In genomic region chr14:45048128-45048527, GRCm38 (mm10) we compare ENCODE assay signal across 21 mouse cellular contexts.
"Had no signal": no experiment of that assay in that cellular context is flagged by ENCODE, and none has a peak within 500 bp of the region (broad histone marks: within the 10 kb centered on the region; RNA-seq: fewer than 3 reads in every experiment).

No protein-coding gene starts in this region.

- H3K36me3 ChIP-seq: heart, embryonic 10.5 days; heart, embryonic 12.5 days; hindbrain, embryonic 13.5 days; hindbrain, embryonic 15.5 days; limb, embryonic 13.5 days; limb, embryonic 15.5 days; liver, embryonic 13.5 days; liver, embryonic 15.5 days had no signal

- ATAC-seq: hindbrain, postnatal 0 days; intestine, embryonic 16.5 days had no signal

- H3K4me2 ChIP-seq: heart, embryonic 12.5 days; hindbrain, embryonic 13.5 days; hindbrain, embryonic 15.5 days; limb, embryonic 13.5 days; limb, embryonic 15.5 days; liver, embryonic 13.5 days; liver, embryonic 15.5 days had no signal

- H3K27ac ChIP-seq: heart, embryonic 10.5 days; hindbrain, embryonic 13.5 days; hindbrain, embryonic 15.5 days; hindbrain, postnatal 0 days; layer of hippocampus, adult 2 months; limb, embryonic 13.5 days; limb, embryonic 15.5 days; liver, embryonic 13.5 days; liver, embryonic 15.5 days had no signal

- H3K9me3 ChIP-seq: heart, embryonic 10.5 days; heart, embryonic 12.5 days; hindbrain, embryonic 13.5 days; hindbrain, embryonic 15.5 days; limb, embryonic 13.5 days; limb, embryonic 15.5 days; liver, embryonic 13.5 days; liver, embryonic 15.5 days had no signal

- H3K4me1 ChIP-seq: heart, embryonic 10.5 days; heart, embryonic 12.5 days; hindbrain, embryonic 13.5 days; hindbrain, embryonic 15.5 days had no signal

- DNase-seq: gastrocnemius, postnatal 14 days; gastrocnemius, postnatal 36 days; heart, adult 18-20 months; heart, postnatal 10 days; kidney, adult 11 months; kidney, adult 2 months; kidney, postnatal 10 days; kidney, postnatal 25 days; kidney, postnatal 4 days; left cerebral cortex, postnatal 4 days; liver, embryonic 13.5 days had no signal

- H3K4me3 ChIP-seq: heart, embryonic 10.5 days; heart, embryonic 12.5 days; hindbrain, embryonic 13.5 days; hindbrain, embryonic 15.5 days; layer of hippocampus, adult 2 months; limb, embryonic 13.5 days; limb, embryonic 15.5 days; liver, embryonic 13.5 days; liver, embryonic 15.5 days had no signal

- H3K27me3 ChIP-seq: heart, embryonic 12.5 days; hindbrain, embryonic 13.5 days; hindbrain, embryonic 15.5 days; limb, embryonic 13.5 days; limb, embryonic 15.5 days; liver, embryonic 13.5 days; liver, embryonic 15.5 days had no signal

- H3K9ac ChIP-seq: heart, embryonic 12.5 days; hindbrain, embryonic 13.5 days; hindbrain, embryonic 15.5 days; limb, embryonic 13.5 days; limb, embryonic 15.5 days; liver, embryonic 13.5 days; liver, embryonic 15.5 days had no signal
